Mouse (Mus musculus) liver, embryonic 14.5 days (tissue): ENCODE measurements around the gene Vmn2r22.

Source experiments
- CTCF ChIP-seq: IDR thresholded peaks from 2 replicates; pipeline ENCODE4 v1.5.1; 2016; ENCODE audit warnings: antibody characterized with exemption, low read depth, control low read depth
- EP300 ChIP-seq: IDR thresholded peaks from 2 replicates; pipeline ENCODE4 v1.6.1; 2016; ENCODE audit warnings: antibody characterized with exemption, low read depth

- TF ChIP-seq CTCF (peak; percentile 38; the same call in 1 of the 2 replicates), EP300 (no peak)
Measured at GRCm38 (mm10) chr6:123657040-123657439, 6.5 kb upstream of the Vmn2r22 start.
